Mouse (Mus musculus): ENCODE results near the gene D1Pas1. TPM values are rescaled to one million over a fixed set of nuclear protein-coding genes. Genes with fewer than 3 reads are reported as not detected.

D1Pas1 gene
- polyA plus RNA-seq (2015; fragmentation: Nextera tagmentation; extraction: Ambion mirVana): not detected in 2 replicates

GRCm38 (mm10) chr1:186967201-186967812, at the start of gene D1Pas1:
Gene D1Pas1 (plus strand): TSS chr1:186967416.

Other genes with a start within 250 kb of the D1Pas1 start
- 40.1 and 47.2 TPM in 2 replicates for gene Rrp15, start 218.1 kb upstream of the D1Pas1 start, polyA plus RNA-seq (2015; fragmentation: Nextera tagmentation; extraction: Ambion mirVana)
- 0.39 TPM in 1 of 2 replicates, not detected in the other for gene Spata17, start 248.0 kb downstream of the D1Pas1 start, polyA plus RNA-seq (2015; fragmentation: Nextera tagmentation; extraction: Ambion mirVana)
- gene Gpatch2, start 248.1 kb downstream of the D1Pas1 start, polyA plus RNA-seq (2015; fragmentation: Nextera tagmentation; extraction: Ambion mirVana): 6.5 and 10.1 TPM in 2 replicates